Mouse (Mus musculus) kidney, adult 2 months (tissue): Measurements from ENCODE around the gene Bcat1.

ENCODE experiments used
- CTCF ChIP-seq: fragments of 200-500 bp; conservative IDR thresholded peaks from 2 replicates; pipeline ENCODE4 v1.5.1; 2011; ENCODE audit warnings: low read depth, mild to moderate bottlenecking, control low read depth, low read length, moderate library complexity, mixed read lengths; ENCODE audit not compliant: insufficient read depth, insufficient read length
- POLR2A ChIP-seq: fragments of 200-500 bp; IDR thresholded peaks from one replicate; pipeline ENCODE4 v1.6.1; 2011; ENCODE audit warnings: low read depth, low read length, control low read depth

GRCm38 (mm10) chr6:145002094-145002936 is 73.7 kb downstream of the Bcat1 start:
- TF ChIP-seq POLR2A (no peak), CTCF (no peak)
